16 mouse cellular contexts compared by ENCODE assay signal in the genomic region with DNA sequence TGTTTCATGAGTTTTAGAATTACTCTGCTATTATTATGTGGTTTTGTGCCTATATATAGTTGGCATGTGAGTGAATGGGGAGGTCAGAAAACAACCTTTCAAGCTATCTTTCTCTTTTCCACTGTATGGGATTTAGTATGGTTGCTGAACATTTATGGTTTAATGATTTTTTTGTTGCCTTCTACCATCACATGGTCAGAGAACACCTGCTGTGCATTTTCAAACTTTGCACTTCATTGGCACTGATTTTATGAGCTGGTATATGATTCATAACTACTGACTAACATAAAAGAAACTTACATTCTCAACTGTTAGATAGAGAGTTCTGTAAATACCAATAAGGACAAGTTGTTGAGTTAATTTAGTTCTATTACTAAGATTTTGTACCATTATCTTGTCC.
"Had no signal": no experiment of that assay in that cellular context is flagged by ENCODE, and none has a peak within 500 bp of the region (broad histone marks: within the 10 kb centered on the region; RNA-seq: fewer than 3 reads in every experiment).

No protein-coding gene starts in this region.

- H3K9ac ChIP-seq: lung, embryonic 14.5 days; midbrain, embryonic 12.5 days; neural tube, embryonic 12.5 days; stomach, embryonic 15.5 days had no signal

- H3K27me3 ChIP-seq: megakaryocyte, embryonic 14.5 days; midbrain, embryonic 12.5 days; neural tube, embryonic 12.5 days; stomach, embryonic 15.5 days had no signal

- H3K4me2 ChIP-seq: lung, embryonic 14.5 days; midbrain, embryonic 12.5 days; neural tube, embryonic 12.5 days; stomach, embryonic 15.5 days had no signal

- H3K4me1 ChIP-seq: megakaryocyte, embryonic 14.5 days; stomach, embryonic 15.5 days had no signal

- H3K4me3 ChIP-seq: megakaryocyte, embryonic 14.5 days; midbrain, embryonic 12.5 days; neural tube, embryonic 12.5 days; stomach, embryonic 15.5 days had no signal

- ATAC-seq: midbrain, embryonic 16.5 days had no signal

- DNase-seq: lung, adult 18-20 months; lung, embryonic 14.5 days; lung, postnatal 14 days; lung, postnatal 36 days; midbrain, embryonic 14.5 days; right cerebral cortex, postnatal 14 days; thymus, adult 2 months; thymus, postnatal 25 days; thymus, postnatal 4 days had no signal

- H3K36me3 ChIP-seq: midbrain, embryonic 12.5 days; neural tube, embryonic 12.5 days; stomach, embryonic 15.5 days had no signal

- H3K27ac ChIP-seq: macrophage; midbrain, embryonic 12.5 days; neural tube, embryonic 12.5 days; stomach, embryonic 15.5 days; stomach, postnatal 0 days had no signal

- H3K9me3 ChIP-seq: megakaryocyte, embryonic 14.5 days; midbrain, embryonic 12.5 days; neural tube, embryonic 12.5 days; stomach, embryonic 15.5 days had no signal
